Mouse (Mus musculus) embryonic facial prominence, embryonic 13.5 days (tissue): Measurements from ENCODE around the gene Pnmal1. TPM values are rescaled to one million over a fixed set of nuclear protein-coding genes. Genes with fewer than 3 reads are reported as not detected.
A peak's percentile ranks its signal among the peaks of the same experiment; 100 is the strongest.

Source experiments
- ATAC-seq: fragments of 200-750 bp; cut with Nextera tagmentation; 2 replicates; pipeline ENCODE4 v1.8.0; 2017; ENCODE audit warnings: low read depth; ENCODE audit not compliant: insufficient number of reproducible peaks, insufficient read depth, low FRiP score, low TSS enrichment
- H3K27ac ChIP-seq: fragments of 300-500 bp; sonication (generic); 2 replicates; pipeline ENCODE4 v1.5.1; 2015; ENCODE audit warnings: moderate library complexity, mild to moderate bottlenecking, inconsistent platforms
- H3K27me3 ChIP-seq: fragments of 300-500 bp; sonication (generic); 2 replicates; pipeline ENCODE4 v1.6.1; 2015; ENCODE audit warnings: mild to moderate bottlenecking, inconsistent platforms
- H3K36me3 ChIP-seq: fragments of 300-500 bp; sonication (generic); 2 replicates; pipeline ENCODE4 v1.6.1; 2015; ENCODE audit warnings: mild to moderate bottlenecking, inconsistent platforms
- H3K4me1 ChIP-seq: fragments of 300-500 bp; sonication (generic); 2 replicates; pipeline ENCODE4 v1.6.1; 2015; ENCODE audit warnings: inconsistent platforms
- H3K4me2 ChIP-seq: fragments of 300-500 bp; sonication (generic); 2 replicates; pipeline ENCODE4 v1.6.1; 2015; ENCODE audit warnings: moderate library complexity, mild to moderate bottlenecking, inconsistent platforms
- H3K4me3 ChIP-seq: fragments of 300-500 bp; sonication (generic); 2 replicates; pipeline ENCODE4 v1.5.1; 2015; ENCODE audit warnings: mild to moderate bottlenecking, inconsistent platforms
- H3K9ac ChIP-seq: fragments of 300-500 bp; sonication (generic); 2 replicates; pipeline ENCODE4 v1.6.1; 2015; ENCODE audit warnings: mild to moderate bottlenecking, inconsistent platforms
- H3K9me3 ChIP-seq: fragments of 300-500 bp; sonication (generic); 2 replicates; pipeline ENCODE4 v1.6.1; 2016; ENCODE audit warnings: inconsistent platforms
- WGBS: fragments of 180-500 bp; shearing (Covaris S2); methylation state at CpG from one replicate; pipeline ENCODE4 v1.1.7; 2015; ENCODE audit warnings: mixed read lengths; 5-methylcytosine and 5-hydroxymethylcytosine counted together
- polyA plus RNA-seq: library from polyadenylated mRNA; unstranded; fragments of >200 nt; fragmentation: Nextera tagmentation; extraction: Ambion mirVana; gene quantifications from 2 replicates; pipeline ENCODE4 v1.2.1, GENCODE M21; 2015

Gene Pnmal1
- polyA plus RNA-seq, 1 experiment from 2014 or later: 1.2 TPM

- peak within 1 kb of the TSS; percentile 68 for H3K4me3 ChIP-seq
- 93% methylated on average over 5 of the region's 5 CpGs for WGBS
- peaks cover 76% of the 10 kb centered on the region for H3K4me1 ChIP-seq
- H3K36me3 ChIP-seq: peaks cover 6% of the 10 kb centered on the region
- H3K4me2 ChIP-seq: peak within 1 kb of the TSS; percentile 86
- peak within 1 kb of the TSS; percentile 92 for H3K27ac ChIP-seq
- peak within 1 kb of the TSS; percentile 87; the same call in 1 of the 2 replicates for H3K9ac ChIP-seq
- H3K27me3 ChIP-seq: no peaks in the 10 kb centered on the region
- no peak for ATAC-seq
- no peaks in the 10 kb centered on the region for H3K9me3 ChIP-seq
Observed at GRCm38 (mm10) chr7:16992451-16992807, 33.0 kb downstream of the Pnmal1 start, which contains the start of gene Ccdc8. Gene Ccdc8 (plus strand): TSS chr7:16992708.

GRCm38 (mm10) chr7:16993651-16994399, 34.3 kb downstream of the Pnmal1 start:
- Histone ChIP-seq H3K36me3 (peaks cover 20% of the 10 kb centered on the region), H3K9me3 (no peaks in the 10 kb centered on the region), H3K4me1 (peaks cover 69% of the 10 kb centered on the region), H3K4me3 (peak overlapping the region; percentile 68), H3K27ac (peak overlapping the region; percentile 92), H3K27me3 (no peaks in the 10 kb centered on the region), H3K9ac (peak overlapping the region; percentile 87), H3K4me2 (peak overlapping the region; percentile 86)
- under 1% methylated on average over 27 of the region's 27 CpGs for WGBS
- ATAC-seq: peak; percentile 90

GRCm38 (mm10) chr7:16994400-16994799, 34.9 kb downstream of the Pnmal1 start:
- H3K4me3 ChIP-seq: peak overlapping the region; percentile 68
- peak overlapping the region; percentile 86 for H3K4me2 ChIP-seq
- H3K9ac ChIP-seq: peak overlapping the region; percentile 87
- WGBS: 4% methylated on average over 20 of the region's 20 CpGs
- peaks cover 23% of the 10 kb centered on the region for H3K36me3 ChIP-seq
- H3K27me3 ChIP-seq: no peaks in the 10 kb centered on the region
- no peak for ATAC-seq
- peak overlapping the region; percentile 92 for H3K27ac ChIP-seq
- no peaks in the 10 kb centered on the region for H3K9me3 ChIP-seq
- peaks cover 69% of the 10 kb centered on the region for H3K4me1 ChIP-seq

GRCm38 (mm10) chr7:16995345-16995744, 35.9 kb downstream of the Pnmal1 start:
- H3K27ac ChIP-seq: no peak overlapping the region
- WGBS: 91% methylated on average over 4 of the region's 4 CpGs

GRCm38 (mm10) chr7:16999233-16999632, 39.8 kb downstream of the Pnmal1 start:
- Histone ChIP-seq H3K9ac (no peak overlapping the region), H3K27me3 (no peaks in the 10 kb centered on the region), H3K36me3 (peaks cover 49% of the 10 kb centered on the region), H3K4me3 (no peak overlapping the region), H3K9me3 (no peaks in the 10 kb centered on the region), H3K4me1 (peaks cover 38% of the 10 kb centered on the region), H3K4me2 (no peak overlapping the region), H3K27ac (no peak overlapping the region)
- no peak for ATAC-seq
- WGBS: 67% methylated on average over 4 of the region's 4 CpGs

More at GRCm38 (mm10) chr7:16995345-16995744, 35.9 kb downstream of the Pnmal1 start:
- Histone ChIP-seq H3K4me3 (peak overlapping the region; percentile 68), H3K27me3 (no peaks in the 10 kb centered on the region), H3K4me2 (peak overlapping the region; percentile 86), H3K9ac (peak overlapping the region; percentile 87), H3K4me1 (peaks cover 66% of the 10 kb centered on the region), H3K36me3 (peaks cover 30% of the 10 kb centered on the region), H3K9me3 (no peaks in the 10 kb centered on the region)
- ATAC-seq: no peak

GRCm38 (mm10) chr7:16999650-17000049, 40.2 kb downstream of the Pnmal1 start:
- no peaks in the 10 kb centered on the region for H3K27me3 ChIP-seq
- ATAC-seq: no peak
- WGBS: 22% methylated on average over 4 of the region's 4 CpGs

GRCm38 (mm10) chr7:17002375-17003195, 43.1 kb downstream of the Pnmal1 start:
- WGBS: 12% methylated on average over 7 of the region's 7 CpGs
- no peak for ATAC-seq
- H3K36me3 ChIP-seq: peaks cover 75% of the 10 kb centered on the region
- H3K27ac ChIP-seq: no peak overlapping the region
- H3K4me3 ChIP-seq: no peak overlapping the region
- H3K9ac ChIP-seq: no peak overlapping the region
- peaks cover 6% of the 10 kb centered on the region for H3K4me1 ChIP-seq
- H3K27me3 ChIP-seq: no peaks in the 10 kb centered on the region
- no peak overlapping the region for H3K4me2 ChIP-seq
- no peaks in the 10 kb centered on the region for H3K9me3 ChIP-seq

More at GRCm38 (mm10) chr7:16999650-17000049, 40.2 kb downstream of the Pnmal1 start:
- peaks cover 34% of the 10 kb centered on the region for H3K4me1 ChIP-seq
- H3K36me3 ChIP-seq: peaks cover 54% of the 10 kb centered on the region
- no peak overlapping the region for H3K27ac ChIP-seq
- H3K4me3 ChIP-seq: no peak overlapping the region
- no peaks in the 10 kb centered on the region for H3K9me3 ChIP-seq
- H3K9ac ChIP-seq: no peak overlapping the region
- no peak overlapping the region for H3K4me2 ChIP-seq

GRCm38 (mm10) chr7:17003230-17003960, 43.9 kb downstream of the Pnmal1 start:
- H3K27me3 ChIP-seq: no peaks in the 10 kb centered on the region
- no peak for ATAC-seq
- H3K4me2 ChIP-seq: no peak overlapping the region
- 87% methylated on average over 7 of the region's 7 CpGs for WGBS
- no peak overlapping the region for H3K4me3 ChIP-seq
- peaks cover 75% of the 10 kb centered on the region for H3K36me3 ChIP-seq
- H3K4me1 ChIP-seq: 0 out of 2 replicates have a peak, but pooled peaks cover 2% of the 10 kb centered on the region
- peak overlapping the region; percentile 4 for H3K27ac ChIP-seq
- no peak overlapping the region; the same call in 1 of the 2 replicates for H3K9ac ChIP-seq
- H3K9me3 ChIP-seq: no peaks in the 10 kb centered on the region

- ATAC-seq: no peak
Observed at GRCm38 (mm10) chr7:17004716-17005115, 45.2 kb downstream of the Pnmal1 start.

GRCm38 (mm10) chr7:17007300-17007699, 47.8 kb downstream of the Pnmal1 start:
- H3K9me3 ChIP-seq: no peaks in the 10 kb centered on the region
- no peak overlapping the region for H3K9ac ChIP-seq
- 87% methylated on average over 4 of the region's 4 CpGs for WGBS
- no peaks in the 10 kb centered on the region for H3K27me3 ChIP-seq
- no peak for ATAC-seq
- H3K4me3 ChIP-seq: no peak overlapping the region
- H3K36me3 ChIP-seq: peaks cover 91% of the 10 kb centered on the region
- H3K4me1 ChIP-seq: no peaks in the 10 kb centered on the region
- no peak overlapping the region for H3K27ac ChIP-seq
- no peak overlapping the region for H3K4me2 ChIP-seq

More at GRCm38 (mm10) chr7:17004716-17005115, 45.2 kb downstream of the Pnmal1 start:
- peaks cover 80% of the 10 kb centered on the region for H3K36me3 ChIP-seq
- no peaks in the 10 kb centered on the region for H3K4me1 ChIP-seq
- no peaks in the 10 kb centered on the region for H3K27me3 ChIP-seq
- H3K9ac ChIP-seq: no peak overlapping the region
- H3K27ac ChIP-seq: no peak overlapping the region
- no peaks in the 10 kb centered on the region for H3K9me3 ChIP-seq
- no peak overlapping the region for H3K4me3 ChIP-seq
- H3K4me2 ChIP-seq: no peak overlapping the region
- 84% methylated on average over 7 of the region's 7 CpGs for WGBS

- no peak for ATAC-seq
Observed at GRCm38 (mm10) chr7:17009326-17010009, 50.0 kb downstream of the Pnmal1 start.

More at GRCm38 (mm10) chr7:17009326-17010009, 50.0 kb downstream of the Pnmal1 start:
- Histone ChIP-seq H3K4me1 (no peaks in the 10 kb centered on the region), H3K4me2 (no peak overlapping the region), H3K9me3 (no peaks in the 10 kb centered on the region), H3K27ac (no peak overlapping the region), H3K4me3 (no peak overlapping the region), H3K9ac (no peak overlapping the region), H3K36me3 (peaks cover 100% of the 10 kb centered on the region), H3K27me3 (no peaks in the 10 kb centered on the region)
- WGBS: 91% methylated on average over 16 of the region's 16 CpGs
